Mouse (Mus musculus): Measurements from ENCODE around the gene Hba-a1.
"Not testable (repeated sequence)": the region's sequence is repeated elsewhere in the genome, so short reads cannot be mapped to it uniquely, and the experiment has no call there.

Gene Hba-a1

DNA sequence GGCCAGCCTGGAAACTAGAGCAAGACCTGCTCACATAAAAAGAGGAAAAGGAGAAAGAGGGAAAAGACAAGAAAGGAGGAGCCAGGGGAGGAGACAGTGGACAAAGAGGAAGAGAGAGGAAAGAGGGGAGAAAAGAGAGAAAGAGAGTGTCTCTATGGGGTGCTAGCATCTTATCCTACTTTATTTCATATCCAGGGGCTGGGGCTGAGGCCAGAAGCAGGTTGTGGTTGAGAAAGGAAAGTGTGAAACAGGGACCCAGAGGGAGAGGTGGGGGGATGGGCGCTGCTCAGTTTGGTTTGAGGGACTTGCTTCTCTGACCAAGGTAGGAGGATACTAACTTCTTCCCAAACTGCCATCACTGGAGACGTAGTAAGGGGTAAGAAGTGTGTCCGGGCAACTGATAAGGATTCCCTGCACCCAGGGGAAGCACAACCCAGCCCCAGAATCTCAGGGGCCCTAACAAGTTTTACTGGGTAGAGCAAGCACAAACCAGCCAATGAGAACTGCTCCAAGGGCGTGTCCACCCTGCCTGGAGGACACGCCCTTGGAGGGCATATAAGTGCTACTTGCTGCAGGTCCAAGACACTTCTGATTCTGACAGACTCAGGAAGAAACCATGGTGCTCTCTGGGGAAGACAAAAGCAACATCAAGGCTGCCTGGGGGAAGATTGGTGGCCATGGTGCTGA lies at the start of gene Hba-a1:
Hba-a1 (plus strand) TSS at position 421 of the 687 bp plus-strand sequence.
- DNase-seq (ENCODE audit: low read depth), result not testable (repeated sequence)

DNA sequence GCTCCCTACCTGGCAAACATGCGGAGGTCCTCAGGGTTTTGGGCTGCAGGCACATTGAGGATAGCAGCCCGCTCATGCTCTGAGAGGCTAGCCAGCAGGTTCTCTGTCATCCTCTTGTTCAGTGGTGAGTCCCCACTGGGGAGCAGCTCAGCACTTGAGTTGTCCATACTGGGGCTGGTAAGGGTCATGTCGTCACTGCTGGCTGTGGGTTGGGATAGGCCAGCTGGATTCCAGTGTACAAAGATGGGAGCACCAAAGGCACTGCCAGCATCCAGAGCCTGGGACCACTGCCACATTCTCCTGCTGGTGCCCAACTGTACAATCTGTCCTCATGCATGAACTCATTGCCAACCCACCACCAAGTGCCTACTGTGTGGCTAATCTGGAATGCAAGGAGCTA lies 49.4 kb upstream of the Hba-a1 start:
- DNase-seq (ENCODE audit: low read depth), result no peak

DNA sequence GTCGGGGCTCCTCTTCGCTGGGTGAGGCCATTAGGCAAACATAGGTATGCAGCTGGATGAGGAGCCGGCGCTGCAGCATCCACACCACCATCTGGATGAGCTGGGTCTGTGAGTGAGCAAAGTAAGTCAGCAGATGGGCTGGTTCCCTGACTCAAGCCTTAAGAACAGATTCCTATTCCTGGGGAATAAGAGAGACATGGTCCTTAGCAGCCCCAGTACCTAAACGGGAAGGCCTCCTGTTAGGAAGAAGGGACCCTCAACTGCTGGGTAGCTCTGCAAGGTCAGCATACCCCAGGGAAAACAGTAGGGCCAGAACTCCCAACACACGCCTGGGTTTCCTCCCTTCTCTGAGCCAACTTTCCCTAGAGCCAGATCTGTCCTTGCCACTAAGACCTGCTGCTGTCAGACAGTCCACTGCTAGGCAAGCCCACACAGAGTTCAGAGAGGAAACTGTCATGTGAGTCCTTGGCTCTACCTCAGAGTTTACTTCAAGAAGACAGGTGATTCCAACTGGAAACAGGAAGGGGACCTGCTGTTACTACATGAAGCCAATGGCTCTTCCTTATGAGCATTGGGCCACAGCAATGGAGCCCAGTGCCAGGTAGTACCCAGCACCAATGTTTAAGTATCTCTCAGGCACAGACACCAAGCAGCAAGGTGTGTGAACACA lies 48.4 kb upstream of the Hba-a1 start:
- no peak for DNase-seq (ENCODE audit: low read depth)

DNA sequence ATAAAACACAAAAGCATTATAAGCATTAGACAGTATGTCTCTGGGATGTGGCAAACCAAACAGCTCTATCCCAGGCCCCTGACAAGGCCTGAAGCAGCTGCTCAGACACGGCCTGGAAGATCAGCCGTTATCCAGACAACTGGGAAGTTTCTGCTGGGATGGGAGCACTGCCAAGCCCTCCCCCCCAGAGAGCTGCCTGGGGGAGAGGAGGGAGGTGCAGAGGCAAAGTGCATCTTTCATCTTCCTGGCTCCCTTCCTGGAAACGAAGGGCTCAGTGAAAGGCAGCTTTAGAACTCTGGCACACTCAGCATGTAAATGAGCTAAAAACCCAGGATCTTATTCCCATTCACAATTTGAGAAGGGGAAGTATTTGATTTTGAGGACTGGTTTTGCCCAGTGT lies 47.7 kb upstream of the Hba-a1 start:
- no peak for DNase-seq (ENCODE audit: low read depth)

DNA sequence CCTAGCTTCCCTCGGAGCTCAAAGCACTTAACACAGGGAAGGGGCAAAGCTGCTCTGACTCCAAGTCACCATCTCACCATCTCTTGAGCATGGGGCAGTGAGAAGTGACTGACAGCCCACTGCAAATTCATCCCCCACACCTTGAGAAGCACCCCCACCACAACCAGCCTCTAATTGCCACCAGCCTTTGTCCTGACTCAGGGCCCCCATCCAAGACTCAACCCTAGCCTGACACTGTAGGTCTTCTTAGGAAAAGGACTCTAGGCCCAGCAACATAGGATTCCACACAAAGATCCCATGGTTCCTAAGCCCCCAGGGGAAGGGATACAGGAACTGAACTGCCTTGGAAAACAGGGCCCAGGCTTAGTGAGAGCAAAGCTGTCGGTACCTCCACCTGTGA lies 47.2 kb upstream of the Hba-a1 start:
- DNase-seq (ENCODE audit: low read depth), result no peak

DNA sequence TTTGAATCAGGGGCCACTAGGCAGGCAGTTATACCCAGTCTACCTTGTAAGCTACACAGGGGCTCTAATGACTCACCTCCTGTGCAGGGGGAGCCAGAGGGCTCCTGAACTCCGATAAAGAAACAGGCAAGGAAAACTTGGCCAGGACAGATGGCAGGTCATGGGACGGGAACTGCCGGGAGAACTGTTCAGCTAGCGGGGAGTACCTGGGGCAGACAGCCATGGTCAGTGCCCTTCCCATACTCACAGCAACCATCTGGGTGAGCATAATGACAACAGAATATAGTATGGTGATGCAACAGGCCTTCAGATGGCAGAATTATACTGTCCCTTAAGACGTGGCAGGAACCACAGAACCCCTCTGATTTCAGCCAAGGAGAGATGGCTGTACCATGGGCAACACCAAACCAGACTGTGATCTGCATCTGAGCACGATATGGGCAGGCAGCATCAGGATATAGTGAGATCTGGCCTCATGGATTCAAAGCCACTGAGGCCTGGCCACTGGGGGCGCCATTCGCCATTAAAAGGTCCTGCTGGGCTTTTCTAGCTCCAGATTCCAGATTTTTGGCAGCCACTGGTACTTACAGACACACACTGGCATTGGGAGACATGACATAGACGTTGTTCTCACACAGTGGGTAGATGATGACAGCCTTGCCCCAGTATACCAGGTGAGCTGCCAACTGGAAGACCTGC lies 46.5 kb upstream of the Hba-a1 start:
- DNase-seq (ENCODE audit: low read depth), result no peak

DNA sequence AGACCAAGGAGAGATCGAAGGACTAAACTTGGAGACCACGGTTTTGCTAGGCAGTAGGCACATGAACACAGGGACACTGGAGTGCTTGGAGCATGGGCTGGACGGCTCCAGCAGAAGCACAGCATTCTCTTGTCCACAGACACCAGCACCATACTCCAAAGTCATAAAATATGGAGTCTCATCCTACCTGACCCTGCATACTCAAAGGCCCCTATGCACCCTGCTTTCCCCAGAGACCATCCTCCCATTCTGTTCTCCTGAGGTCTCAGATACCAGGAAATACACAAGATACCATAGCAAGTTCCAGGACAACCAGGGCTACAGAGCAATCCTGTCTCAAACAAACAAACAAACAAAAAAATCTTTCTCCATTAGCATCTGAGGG lies 45.9 kb upstream of the Hba-a1 start:
- no peak for DNase-seq (ENCODE audit: low read depth)

DNA sequence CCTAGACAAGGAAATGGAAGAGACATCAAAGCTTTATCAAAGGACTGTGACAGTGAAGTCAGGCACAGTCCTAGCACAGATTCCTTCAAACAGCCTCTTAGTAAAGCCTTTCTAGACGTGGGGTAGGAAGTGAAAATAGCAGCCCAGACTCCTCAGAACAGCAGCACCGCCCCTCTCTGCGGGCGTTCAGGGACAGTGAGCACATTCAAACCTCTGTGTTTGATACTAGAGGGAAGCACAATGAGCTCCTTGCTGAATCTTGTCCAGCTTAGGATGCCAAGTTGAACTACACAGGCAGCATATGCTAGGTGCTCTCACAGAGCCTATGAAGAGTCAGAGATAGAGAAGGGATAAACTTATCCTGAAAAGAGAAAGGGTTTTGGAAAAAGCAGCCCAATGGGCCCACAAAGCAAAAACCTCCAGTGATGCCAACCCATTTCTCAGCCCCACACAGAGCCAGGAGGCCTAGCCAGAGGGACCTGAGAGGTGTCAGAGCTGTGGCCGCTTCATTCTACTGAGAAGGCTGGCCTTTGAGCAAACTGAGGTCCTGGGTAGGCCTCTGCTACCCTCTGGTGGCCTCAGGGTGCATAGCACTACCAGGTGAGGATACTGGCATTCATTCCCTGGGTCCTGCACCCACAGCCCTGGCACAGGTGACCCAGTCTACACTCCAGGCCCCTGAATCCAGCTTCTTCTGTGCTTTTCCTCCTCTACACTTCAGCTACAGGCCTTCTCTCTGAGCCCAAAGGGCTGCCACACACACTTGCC lies 45.0 kb upstream of the Hba-a1 start:
- no peak for DNase-seq (ENCODE audit: low read depth)

DNA sequence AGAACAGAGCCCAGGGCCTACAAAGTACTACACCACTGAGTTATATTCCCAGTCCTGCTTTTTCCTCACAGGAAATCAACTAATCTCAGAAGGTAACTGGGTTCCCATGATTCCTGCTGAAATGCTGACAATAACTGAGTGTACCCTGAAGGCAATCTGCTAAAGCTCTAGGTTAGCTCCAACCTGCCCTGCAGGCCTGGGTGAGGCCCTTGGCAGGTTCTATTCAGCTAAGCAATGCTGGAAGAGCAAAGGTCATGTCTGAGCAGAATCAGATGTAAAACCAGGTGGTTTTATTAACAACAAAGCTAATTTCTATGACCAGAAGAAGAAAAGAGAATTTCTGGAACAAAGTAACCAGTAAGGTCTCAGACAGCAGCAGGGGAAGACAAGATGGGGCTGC lies 41.9 kb upstream of the Hba-a1 start:
- DNase-seq (ENCODE audit: low read depth), result no peak

DNA sequence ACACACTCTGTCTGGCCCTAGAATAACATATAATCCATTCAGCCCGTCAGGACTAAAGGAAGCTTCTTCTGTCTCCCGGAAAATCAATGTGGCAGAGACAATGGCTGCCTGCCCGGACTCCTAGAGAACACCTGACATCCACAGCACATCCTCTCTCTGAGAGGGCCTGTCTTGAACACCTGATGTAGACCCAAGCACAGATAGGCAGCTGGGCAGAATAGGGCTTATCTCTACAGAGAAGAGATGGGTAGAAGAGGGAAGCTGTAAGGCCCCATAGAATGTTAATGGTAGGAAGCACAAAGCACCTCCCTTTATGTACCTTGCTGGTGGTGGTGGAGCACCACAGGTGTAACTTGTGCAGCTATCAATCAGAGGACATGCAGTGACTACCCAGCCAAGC lies 41.1 kb upstream of the Hba-a1 start:
- DNase-seq (ENCODE audit: low read depth), result no peak

DNA sequence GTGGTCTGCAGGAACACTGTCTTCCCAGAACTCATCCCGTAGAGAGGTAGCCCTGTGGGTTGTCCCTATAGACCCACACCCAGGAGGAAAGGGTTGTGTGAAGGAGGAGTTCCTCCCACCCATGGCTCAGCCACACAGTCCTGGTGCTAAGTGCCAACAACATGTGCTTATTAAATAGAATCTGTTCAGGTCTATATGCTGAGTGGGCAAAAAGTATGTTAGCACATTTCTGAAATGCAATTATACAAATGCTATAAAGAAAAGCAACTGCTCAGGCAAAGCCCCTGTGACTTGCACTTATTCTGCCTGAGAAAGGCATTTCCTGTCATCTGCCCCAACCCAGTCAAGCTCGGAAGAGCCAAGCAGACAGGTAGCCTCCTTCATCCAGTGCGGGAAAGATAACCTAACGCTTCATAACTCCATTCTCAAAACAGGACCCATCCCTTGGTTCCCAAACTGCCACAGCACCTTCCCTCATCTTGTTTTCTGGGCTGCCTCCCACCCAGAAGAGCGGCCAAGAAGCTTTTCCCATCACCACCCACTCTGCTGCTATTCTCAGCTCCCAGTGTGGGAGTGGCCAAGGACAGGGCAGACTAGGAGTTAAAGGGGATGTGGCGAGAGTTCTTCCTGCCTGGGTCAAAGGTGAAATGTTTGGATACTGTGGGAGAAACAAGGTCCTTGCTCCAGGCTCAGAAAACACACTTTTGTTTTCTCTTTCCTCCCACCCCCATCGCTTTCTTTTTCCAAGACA lies 39.9 kb upstream of the Hba-a1 start:
- DNase-seq (ENCODE audit: low read depth), result no peak

DNA sequence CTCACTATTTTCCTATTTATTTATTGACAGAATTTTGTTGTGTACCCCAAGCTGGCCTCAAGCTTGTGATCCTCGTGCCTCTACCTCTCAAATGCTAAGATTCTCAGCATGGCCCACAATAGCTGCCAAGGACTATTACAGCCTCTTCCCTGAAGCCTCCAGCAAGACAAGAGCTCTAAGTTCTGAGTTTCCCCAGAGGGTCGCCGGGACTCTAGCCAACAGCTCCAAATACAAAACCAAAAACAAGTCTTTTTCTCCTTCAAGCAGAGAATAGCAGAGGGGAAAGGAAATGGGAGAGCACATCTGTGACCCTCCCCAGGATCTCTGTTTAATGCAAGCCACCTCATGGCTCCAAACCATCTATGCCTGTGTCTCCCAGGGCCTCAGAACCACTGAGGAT lies 39.2 kb upstream of the Hba-a1 start:
- DNase-seq (ENCODE audit: low read depth), result no peak

DNA sequence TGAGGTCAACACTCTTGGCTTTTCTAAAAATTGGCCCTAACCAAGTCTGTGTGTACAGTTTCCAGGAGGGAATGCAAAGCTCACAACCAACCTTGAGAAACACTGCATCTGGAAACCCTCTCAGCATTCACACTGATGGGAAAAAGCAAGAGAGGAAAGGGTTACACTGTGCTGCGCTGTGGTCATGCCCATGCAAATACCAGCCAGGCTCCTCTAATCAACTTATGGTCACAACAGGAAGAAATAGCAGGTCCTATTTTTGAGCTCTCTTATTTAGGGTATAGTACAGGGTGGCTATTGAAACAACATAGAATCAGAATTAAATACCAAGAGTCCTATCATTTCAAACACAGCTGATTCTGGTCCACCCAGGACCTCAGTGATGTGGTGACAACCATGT lies 38.7 kb upstream of the Hba-a1 start:
- DNase-seq (ENCODE audit: low read depth), result no peak

DNA sequence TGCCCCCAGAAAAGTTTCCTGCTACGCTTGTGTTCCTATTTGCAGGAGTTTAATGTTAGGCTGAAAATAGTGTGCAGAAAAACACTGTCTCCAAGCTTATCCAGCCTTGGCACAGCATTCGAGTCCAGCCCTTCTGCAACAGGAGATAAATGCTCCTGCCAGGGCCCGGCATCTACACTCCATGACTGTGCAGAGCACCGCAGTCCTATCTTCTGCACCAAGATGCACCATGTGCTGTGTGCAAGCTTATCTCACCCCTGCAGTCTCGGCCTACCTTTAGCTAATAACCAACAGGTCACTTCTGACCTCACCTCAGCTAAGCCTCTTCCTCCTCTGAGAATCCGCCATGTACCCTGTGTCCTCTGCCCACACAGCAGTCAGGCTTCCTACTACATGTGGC lies 37.7 kb upstream of the Hba-a1 start:
- DNase-seq (ENCODE audit: low read depth), result no peak

DNA sequence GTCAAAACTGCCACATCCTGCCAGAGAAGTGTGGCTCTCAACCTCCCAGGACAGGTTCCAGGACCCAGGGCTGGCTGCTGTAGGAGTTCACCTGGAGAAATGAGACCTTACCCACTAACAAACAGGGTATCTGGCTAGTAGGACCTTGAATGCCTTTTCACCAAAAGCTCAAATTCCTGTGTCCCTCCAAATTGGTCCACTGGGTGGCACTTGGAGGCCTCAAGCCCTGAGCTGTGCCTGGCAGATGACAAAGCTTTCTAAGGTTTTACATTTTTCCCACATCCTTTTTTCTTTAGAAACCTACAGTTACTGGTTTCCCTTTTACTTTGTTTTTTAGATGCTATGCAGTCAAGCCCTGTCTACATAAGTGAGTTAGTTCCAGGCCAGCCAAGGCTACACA lies 36.2 kb upstream of the Hba-a1 start:
- DNase-seq (ENCODE audit: low read depth), result no peak

DNA sequence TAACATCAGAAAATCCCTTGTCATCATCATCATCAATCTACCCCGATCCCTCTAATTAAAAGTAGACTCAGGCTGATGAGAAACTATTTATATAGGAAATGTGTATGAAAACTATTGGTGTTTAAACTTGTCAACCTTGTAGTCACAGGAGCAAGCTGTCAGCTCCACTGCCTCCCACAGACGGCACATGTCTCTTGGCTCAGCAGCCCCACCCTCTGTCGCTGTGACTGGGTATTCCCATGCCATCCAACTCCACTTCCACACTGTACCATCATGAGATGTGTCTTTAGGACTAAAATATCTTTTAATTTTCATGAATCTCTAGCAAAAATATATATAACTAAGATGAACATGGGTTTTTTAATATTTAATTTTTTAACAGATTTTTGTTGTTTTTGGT lies 35.0 kb upstream of the Hba-a1 start:
- DNase-seq (ENCODE audit: low read depth), result no peak

DNA sequence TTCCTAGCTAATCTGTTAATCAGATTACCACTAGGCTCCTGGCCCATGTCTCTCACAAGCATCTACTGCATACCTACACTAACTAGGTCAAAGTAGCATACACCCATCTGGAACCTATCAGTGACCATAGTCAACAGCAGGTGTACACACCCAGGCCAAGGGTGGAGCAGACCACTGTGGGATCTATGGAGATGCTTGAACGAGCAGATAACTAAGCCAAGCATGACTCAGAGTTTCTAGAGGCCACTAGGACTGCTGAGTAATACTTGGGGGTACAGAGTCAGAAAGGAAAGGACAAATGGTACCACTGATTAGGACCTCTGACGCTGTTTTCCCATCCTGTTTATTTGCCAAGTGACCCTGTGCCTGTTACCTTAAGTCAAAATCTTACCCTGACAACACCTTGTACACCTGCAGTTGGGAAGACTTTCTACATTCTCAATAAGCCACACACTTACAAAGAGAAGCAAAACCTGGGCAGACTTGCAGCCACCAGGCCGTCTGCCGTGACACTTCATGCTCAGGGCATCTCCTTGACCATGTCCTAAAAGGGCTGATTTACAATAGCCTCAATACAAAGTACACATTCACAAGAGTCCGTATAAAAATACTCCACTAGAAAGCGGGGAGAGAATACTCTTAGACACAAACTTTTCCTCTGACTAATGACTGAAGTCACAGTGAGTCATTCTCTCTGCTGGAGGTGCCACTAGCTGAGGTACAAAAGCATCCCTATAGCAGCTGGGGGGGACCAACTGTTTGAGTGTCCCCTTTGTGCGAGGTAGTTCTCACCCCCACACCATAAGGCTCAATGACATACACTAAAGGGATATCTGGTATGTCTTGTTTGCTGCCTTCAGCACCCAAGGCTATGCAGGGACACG lies 32.2 kb upstream of the Hba-a1 start:
- no peak for DNase-seq (ENCODE audit: low read depth)

DNA sequence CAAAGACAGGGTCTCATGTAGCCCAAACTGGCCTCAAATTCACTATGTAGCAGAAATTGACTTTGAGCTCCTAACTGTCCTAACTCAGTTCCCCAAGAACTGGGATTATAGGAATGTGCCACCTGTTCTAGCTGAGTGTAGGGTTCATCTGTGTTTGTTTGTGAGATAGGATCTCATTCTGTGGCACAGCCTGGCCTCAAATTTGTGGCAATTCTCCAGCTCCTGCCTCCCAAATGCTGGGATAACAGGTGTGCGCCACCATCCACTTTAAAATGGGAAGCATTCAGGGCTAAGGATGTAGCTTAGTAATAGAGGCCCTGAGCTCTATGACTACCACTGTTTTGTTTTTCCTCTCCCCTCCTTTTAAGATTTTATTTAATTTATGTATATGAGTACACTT lies 30.2 kb upstream of the Hba-a1 start:
- DNase-seq (ENCODE audit: low read depth), result no peak

DNA sequence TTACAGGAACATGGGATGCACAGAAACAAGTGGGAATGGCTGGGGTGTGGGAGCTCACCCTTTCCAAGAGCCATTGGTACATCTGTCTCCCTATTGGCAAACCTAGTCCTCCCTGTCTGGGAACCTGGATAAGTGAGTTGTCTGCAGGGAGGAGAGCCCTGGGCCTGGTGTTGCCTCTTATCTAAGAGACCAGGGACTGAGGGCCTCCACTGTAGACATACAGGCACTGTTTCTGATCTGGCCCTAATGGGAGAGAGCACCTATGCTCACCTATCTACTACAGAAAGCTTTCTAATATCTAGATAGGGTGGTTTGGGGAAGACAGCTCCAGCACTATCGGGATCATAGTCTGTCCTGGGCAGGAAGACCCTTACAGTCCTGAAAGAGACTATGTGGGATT lies 27.2 kb upstream of the Hba-a1 start:
- DNase-seq (ENCODE audit: low read depth), result no peak

DNA sequence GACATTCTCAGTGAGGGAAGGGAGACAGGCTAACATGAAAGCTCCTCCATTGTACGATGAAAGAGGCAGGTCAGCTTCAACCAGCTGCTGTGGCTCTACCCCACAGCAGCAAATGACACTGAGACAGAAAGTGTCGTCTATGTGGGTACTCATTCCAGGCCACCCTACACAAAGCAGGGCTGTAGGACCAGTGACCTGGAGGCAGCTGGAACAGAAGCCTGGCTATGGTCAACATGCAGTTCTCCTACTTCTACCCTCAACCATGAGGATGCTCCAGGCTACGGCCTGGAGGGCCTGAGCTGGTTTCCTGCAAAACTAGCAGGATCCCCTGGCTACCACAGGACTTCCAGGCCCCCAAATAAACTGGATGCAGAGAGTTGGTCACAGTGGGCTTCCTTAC lies 26.7 kb upstream of the Hba-a1 start:
- DNase-seq (ENCODE audit: low read depth), result no peak

Measured in fibroblast of lung, adult 2 months (primary cell).